Mouse (Mus musculus) frontal cortex, postnatal 36 days (tissue): ENCODE results near the gene Rbfox1.
A peak's percentile ranks its signal among the peaks of the same experiment; 100 is the strongest.

Source experiments
- DNase-seq, 2 experiments: peaks; one replicate each; pipeline ENCODE4 v3.0.0; 2022; ENCODE audit warnings: low spot score in 2 of 2

Rbfox1 gene

DNA sequence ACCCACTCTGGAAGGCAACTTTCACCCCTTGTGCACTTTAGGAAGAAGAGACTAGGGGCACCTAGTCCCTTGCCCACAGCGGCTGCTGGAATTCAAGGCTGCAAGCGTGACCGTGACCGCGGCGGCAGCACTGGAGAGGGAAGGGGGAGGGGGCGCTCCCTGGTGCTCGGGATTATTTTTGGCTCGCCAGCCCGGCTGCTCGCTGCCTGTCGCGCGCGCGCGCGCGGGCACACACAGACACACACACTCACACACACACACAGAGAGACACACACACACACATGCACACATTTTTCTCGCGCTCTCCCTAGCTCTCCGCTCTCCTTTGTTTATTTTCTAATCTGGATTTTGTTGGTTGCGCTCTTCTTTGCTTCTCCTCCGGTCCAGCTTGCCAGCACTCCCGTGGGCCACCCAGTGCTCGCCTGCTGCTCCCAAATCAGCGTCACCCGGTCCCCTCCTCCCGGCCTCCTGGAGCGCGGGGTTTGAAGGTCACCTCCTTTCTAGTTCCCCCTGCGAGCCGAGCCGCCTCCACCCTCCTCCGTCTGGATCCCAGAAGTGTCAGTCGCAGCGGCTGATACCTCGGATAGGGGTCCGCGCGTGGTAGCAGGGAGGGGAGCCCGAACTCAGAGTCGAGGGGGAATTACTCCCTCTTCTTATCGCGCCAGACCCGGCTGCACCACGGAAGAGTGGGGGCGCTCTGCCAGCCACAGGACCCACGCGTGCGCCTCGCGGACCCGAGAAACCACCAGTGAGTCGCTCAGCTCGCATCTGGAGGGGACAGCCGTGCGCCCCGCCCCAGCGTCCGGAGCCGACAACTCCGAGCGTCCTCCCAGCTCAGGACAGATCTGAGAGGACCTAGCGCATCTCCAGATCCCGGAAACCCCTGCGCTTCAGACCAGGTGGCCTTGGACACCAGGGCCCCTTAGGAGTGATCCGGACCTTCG is at the start of gene Rbfox1:
TSS of gene Rbfox1 (plus strand) at position 610 of the 944 bp plus-strand sequence.
- peak; percentile 68 to 73 for DNase-seq

DNA sequence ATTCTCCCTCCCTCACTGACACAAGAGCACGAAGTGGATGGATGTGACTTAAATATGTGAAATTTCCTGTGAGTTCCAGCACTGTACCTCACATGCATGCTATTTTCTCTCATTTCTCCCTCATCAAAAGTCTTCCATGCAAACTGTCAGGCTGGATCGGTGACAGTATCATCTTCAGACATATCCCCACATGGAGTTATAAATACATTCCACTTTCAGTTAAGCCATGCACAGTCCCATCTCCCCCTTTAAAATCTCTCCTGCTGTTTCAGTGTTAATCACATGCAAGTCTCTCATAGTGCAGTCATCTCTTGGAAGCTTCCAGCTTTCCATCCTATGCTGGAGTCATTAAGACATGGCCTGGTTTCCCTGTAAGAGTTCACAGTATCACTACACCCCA is 48.4 kb upstream of the Rbfox1 start:
- DNase-seq, result no peak

DNA sequence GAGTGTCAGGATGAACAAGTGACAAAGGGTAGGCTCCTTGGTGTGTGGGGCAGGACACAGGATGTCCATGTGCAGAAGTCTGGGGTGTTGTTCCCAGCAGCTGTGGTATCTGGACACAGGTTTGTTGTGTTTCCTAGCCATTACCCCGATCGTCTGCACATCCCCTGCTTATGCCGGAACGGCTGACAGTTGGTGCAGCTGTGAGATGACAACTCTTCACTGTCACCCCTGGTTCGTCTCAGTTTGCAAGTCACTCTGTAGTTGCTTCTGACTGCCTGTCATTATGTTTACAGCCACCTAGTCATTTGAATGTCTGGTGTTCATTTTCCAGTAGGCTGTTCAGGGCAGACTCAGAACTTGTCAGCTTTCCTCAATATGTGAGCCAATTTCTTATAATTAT is 44.0 kb upstream of the Rbfox1 start:
- no peak for DNase-seq

DNA sequence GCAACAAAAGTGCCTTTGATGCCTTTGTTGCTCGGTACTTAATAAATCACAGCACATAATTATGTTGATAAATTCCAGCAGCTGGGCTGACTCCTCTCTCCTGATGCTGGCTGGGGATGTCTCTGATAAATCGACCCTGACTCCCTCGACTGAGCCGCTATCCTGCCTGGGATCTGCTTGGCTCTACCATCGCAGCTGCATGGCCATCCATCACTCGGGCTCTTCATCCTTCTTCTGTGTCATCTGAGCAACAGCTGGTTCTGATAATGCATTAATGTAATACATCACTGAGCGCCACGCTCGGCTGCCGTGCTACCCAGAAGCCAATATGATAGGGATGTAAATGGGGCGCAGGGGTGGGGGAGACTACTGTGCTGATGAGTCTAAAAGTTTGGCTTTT is 39.5 kb upstream of the Rbfox1 start:
- DNase-seq, result no peak

DNA sequence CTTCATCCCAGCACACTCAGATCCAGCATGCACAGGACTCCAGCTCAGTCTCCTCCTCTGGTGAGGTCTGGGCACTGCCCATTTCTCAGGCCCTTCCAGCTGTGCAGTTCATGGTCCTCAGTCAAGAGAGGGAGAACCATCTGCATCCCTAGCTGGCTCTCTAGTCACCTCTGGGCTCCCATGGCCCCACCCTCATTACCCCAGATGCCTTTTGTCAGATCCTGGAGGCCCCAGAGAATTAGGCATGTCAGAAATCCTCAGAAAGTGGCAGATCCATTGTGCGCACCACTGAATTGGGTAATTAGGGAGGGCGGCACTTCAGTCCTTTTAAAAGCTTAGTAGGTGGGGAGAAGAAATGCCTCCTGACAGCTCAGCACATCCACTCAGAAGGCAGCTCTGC is 32.1 kb upstream of the Rbfox1 start:
- no peak for DNase-seq

DNA sequence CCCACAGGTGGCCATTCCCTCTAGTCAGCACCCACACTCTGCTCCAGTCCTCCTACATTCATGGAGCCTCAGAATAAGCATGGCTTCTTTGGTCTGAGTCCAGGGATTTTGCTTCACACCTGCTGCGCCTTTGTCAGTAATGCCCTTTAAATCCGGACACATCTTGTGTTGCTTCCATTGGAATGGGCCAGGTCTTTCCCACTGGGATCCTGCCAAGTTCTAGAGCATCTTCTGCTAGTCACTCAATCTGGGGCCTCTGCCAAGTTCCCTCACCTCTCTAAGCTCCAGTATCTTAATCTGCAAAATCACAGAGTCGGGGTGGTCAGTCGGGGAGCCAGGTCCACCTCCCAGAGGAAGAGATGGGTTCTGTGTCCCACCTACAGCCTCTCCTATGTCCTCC is 20.8 kb upstream of the Rbfox1 start:
- DNase-seq, result no peak

DNA sequence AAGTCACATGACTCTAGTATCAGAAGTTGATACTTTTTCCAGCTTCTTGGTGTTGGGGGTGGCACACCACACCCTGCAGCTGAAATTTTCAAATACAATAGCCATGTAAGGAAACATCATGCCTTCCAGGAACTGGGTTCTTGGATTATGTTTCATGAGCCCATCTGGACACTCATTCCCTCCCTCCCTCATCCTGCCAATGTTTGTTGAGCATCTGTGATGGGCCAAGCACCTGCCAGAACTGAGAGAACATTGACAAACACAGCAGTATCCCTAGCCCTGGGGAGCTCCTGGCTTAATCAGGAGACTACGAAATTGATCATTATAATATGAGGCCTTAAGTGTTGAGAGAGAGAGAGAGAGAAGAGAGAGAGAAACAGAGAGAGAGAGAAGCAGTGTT is 18.2 kb upstream of the Rbfox1 start:
- no peak for DNase-seq

DNA sequence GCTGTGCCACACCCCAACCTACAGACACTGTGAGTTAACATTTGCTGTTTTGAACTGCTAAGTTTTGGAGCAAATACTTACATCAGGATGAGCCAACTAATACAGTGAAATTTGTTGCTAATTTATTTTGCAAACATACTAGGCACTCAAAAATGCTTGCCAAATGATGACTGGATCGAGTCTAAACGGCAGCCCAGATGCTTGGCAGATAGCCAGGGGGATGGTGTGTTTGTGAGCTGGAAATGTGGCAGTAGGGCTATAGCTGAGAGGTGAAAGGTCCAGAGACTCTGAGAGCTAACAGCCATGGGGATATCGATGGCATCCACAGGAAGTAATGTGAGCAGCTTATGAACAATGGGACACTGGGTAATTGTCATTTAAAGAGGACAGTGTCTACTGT is 14.8 kb upstream of the Rbfox1 start:
- no peak for DNase-seq

DNA sequence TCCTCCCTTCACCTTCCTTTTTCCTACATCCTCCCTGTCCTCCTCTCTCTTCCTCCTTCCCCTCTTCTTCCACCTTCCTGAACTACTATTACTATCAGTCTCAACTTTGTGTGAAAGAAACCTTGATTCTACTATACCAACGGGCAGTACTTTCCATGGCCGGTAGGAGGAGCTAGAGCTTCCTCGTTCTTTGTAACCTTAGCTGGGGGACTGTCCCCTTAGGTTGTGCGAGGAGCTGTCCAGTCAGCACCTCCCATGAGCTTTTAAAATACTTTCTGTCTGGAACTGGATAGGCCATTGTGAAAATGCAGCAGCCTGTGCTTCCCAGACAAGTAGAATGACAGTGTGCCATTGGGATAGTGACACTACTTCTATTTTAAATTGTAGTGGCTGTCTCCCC is 3.3 kb upstream of the Rbfox1 start:
- peak; percentile 41 to 59 for DNase-seq

DNA sequence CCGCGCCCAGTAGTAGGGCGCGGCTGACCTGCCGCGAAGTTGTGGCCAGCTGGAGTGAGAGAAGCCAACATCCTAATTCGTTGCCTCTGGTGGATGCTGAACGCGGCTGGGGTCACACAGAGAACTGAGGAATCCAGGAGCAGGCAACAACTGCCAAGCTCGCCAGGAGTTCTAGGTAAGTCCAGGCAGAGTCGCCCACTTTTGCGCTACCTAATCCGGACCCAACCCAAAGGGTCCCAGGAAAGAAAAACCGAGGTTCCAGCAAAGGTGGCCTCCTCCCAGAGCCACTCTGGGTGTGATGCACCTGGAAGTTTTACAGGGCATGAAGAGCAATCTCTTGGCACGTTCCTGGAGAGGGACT is 515 bp downstream of the Rbfox1 start:
- no peak for DNase-seq

DNA sequence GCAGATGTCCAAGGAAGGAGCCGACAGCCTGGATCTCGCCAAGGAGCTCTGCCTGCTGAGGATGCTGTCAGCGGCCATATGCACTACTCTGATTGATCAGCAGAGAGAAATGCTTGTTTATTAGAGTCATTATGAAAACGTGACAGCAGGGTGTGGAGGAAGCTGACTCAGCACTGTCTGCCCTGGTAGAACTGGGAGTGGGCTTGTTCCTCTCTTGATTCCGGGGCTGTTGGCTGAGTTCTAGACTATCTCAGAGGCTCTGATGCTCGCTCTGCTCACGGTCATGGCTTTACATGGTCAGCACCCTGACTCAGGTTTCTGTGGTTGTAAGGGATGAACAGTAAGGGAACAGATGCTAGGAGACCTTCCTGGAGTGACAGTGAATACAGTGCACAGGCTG is 10.4 kb downstream of the Rbfox1 start:
- no peak for DNase-seq

DNA sequence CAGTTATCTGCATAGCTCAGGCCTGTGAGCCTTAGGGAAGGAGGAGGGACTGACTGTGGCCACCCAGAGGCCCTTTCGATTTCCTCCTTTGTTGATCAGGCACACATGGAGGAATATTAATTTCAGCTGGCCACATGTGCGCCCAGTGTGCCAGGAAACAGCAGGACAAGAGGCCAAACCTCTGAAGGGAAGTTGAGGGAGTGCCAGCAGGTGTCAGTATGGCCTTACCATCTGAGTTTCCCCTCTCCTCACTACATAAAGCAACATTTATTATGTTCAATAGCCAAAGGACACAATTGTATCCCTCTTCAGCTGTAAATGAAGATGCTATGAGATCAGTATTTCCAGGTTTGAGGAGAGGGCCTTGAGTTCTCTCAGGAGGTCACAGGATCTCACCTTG is 13.2 kb downstream of the Rbfox1 start:
- DNase-seq, result no peak

DNA sequence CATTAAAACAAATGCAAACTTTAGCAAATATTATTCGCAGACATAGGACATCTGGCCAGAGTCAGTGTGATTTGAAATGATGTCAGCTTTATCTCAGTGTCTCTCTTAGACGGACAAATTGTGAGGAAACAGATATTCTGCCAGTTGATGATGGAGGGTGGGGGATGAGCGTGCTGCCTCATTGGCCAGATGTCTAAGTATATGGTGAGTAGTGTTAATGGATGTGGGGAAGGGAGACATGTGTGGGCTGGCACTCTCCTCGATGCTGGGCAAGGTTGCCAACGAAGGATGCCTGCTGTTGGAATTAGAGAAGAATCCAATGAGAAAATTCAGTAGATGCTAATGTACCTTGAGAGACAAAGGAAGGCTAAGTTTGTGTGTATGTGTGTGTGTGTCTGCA is 25.6 kb downstream of the Rbfox1 start:
- no peak for DNase-seq

DNA sequence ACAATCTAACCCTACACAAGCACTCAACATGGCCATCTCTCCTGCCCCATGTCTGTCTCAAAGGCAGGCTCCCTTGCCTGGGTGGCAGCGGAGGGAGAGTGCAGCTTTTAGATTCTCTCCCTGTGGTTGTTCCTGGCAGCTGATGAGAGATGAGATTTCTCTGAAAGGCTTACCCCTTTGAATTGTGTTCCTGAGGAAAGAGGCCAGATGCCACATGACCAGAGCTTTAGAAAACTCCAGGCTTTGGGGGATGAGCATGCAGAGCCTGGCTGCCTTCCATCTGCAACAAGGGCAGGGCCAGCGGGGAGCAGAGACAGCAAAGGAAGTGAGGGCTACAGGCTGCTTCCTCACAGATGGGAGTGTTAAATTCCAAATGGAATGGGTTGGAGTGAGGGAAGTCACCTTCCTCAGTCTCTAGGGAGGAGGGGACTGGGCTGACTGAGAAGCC is 26.7 kb downstream of the Rbfox1 start:
- peak; percentile 67 to 78 for DNase-seq

DNA sequence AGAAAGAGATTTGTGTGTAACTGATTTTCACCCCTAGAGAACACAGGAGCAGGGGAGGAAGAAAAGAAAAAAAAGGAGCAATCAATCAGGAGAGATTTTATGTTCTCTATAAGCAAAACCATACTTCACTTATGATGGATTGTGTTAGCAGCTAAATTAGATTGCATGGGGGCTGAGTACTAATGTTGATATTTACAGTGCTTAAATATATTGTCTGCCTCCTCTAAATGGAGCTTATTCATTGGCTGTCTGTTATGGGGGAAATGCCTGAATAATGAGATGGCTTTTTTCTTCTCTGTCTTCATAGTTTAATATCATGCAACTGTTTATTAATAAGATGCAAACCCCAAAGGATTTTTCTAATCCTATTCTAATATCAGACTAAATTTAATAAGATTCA is 32.8 kb downstream of the Rbfox1 start:
- DNase-seq, result no peak

DNA sequence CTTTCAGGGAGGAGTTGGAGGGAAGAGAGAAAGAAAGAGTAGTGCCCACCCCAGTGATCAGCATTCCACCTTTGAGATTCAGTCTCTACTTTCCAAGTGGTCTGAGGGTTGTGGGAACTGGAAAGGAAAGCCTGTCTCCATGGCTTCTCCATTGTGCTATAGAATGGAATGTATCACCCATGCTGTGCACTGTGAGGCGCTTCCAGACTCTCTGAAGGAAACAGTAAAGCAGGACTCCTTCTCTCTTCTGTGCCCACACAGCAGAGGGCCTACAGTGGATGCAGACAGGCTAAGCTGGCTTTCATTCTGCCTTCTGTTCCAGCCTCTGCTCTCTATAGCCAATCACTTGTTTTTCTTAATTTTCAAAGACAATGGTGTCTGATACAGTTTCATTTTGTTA is 41.8 kb downstream of the Rbfox1 start:
- DNase-seq, result peak in 1 of 2 experiments; percentile 36

DNA sequence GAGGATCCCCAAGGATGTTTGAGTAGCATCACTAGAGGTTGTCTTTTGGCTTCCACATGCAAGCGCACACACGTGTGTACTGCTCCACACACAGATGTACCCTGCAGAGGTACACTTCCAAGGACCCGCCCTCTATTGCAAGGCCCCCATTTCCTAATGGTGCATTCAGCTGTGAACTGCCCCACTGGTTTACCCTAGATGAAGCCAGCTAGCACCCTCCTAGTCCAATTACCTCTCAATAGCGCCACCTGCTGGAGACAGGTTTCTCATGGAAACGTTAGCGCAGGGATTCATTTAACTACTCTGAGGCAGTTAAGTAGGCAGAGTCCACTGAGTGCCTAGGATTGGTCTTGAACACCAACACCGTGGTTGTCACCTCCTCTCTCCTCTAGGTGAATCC is 46.5 kb downstream of the Rbfox1 start:
- DNase-seq, result peak; percentile 84 to 90

DNA sequence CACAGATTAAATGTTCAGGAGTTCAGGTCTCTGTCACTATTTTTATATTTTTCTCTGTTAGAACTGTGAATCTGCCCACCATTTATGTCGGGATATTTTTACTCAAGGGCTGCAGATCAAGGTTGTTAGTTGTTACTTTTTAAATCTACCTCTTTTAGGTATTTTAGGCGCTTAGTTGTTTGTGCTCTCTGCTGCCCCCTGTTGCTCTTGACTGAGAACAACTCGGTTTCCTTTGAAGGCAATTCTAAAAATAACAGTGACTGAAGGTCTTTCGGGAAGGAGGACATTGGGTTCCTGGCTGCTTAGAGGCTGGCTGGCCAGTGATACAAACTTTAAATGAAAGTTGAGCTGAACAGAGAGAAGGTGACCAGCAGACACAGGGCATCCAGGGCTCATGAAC is 54.9 kb downstream of the Rbfox1 start:
- peak in 1 of 2 experiments; percentile 30 for DNase-seq

DNA sequence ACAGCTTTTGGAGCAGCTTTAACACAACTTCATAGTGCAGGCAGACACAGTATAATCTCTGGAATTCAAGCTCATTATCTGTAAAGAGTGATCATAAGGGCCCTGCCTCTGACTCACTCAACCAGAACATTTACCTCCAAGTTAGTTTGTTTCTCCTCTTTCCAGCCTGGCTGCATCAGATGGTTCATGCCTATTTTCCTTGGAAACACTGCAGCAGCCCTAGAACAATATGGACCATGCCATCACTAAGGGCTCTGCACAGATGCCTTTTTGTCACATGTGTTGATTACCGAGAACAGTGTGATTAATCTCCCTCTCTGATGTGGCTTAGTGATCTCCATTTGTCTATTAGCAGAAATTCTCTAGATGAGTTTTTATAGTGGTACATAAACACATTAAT is 60.5 kb downstream of the Rbfox1 start:
- DNase-seq, result no peak

DNA sequence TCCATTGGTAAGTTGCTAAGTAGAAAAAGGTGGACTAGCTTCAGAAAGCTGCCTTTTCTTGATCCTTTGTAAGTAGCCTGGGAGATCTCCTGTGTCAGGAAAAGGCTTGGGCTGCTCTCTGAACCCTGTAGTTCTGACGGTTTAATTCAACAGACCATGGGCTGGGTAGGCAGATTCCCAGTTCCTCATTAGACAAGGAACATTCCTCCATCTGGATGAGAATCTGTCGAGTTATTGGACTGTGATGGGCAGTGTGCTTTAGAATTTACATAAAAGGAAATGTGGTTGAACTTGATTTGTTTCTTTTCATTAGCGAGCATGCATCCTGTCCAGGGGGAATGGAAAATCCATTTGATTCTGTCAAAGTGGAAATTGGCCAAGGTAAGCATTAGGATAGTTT is 68.0 kb downstream of the Rbfox1 start:
- no peak for DNase-seq

DNA sequence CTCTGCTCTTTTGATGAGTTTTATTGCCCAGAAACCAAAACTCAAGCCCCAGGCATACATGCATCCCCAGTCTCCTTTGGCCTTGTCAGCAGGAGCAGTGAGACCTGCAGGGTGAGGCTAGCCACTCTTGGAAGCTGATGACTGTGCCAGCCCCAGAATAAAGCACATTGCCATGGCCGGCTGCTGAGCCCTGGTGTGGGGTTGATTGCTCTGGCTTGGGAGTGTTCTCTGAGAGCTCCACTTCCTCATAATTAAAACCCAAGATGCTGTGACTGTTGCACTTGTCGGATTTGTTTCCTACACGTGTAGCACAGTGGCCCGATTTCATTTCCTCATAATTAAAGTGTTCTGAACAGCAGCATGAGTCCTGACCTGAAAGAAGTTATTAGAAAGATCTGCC is 72.3 kb downstream of the Rbfox1 start:
- no peak for DNase-seq

DNA sequence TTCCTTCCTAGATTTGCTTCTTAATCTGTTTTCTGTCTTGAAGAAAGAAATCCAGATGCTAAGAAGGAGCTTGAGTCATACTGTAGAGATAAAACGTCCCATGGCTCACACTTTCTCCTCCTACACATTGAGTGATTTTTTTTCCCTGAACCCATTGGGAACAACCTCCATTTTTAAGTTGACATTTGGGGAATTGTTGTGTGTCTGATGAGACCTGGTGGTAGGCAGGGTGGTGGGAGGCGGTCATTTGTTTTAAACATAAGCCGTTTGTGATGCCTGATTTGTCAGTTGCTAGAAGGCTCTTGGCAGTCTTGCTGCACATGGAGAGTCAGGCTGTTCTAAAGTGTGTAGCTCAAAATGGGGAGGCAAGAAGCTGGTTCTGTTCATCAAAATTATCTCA is 76.6 kb downstream of the Rbfox1 start:
- DNase-seq, result peak; percentile 49 to 71

DNA sequence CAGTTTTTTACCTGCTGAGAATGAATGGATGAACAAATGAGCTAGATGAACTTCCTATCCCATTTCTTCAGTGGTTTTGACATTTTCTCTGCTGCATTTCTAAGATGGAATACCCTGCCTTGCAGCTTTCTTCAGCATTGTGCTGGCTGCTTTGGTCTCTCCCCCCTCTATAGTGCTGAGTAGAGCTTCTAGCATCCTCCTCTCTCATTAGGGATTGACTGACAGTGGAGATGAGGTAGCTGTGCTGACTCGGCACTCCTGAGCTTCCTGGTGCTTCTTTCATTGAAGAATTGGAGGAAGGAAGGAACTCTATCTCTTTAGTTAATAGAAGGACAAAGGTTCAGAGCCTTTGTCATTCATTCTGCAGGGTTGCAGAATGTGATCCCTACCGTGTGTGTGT is 89.0 kb downstream of the Rbfox1 start:
- no peak for DNase-seq
